Mouse (Mus musculus) forebrain, embryonic 10.5 days (tissue): ENCODE measurements at regions not wholly inside any gene's neighbourhood (a gene's known extent, or its start where the extent isn't known, plus 50 kb on each side); places are given as distances from the start of the nearest gene placed in this dataset.

Source experiments
- DNase-seq: peaks from one replicate; pipeline ENCODE4 v3.0.0-alpha.2; 2017; ENCODE audit warnings: low spot score; ENCODE audit errors: extremely low spot score
- H3K27ac ChIP-seq: fragments of 300-500 bp; sonication (generic); 2 replicates; pipeline ENCODE4 v1.5.1; 2016; ENCODE audit warnings: mild to moderate bottlenecking
- H3K27me3 ChIP-seq: fragments of 300-500 bp; sonication (generic); 2 replicates; pipeline ENCODE4 v1.6.1; 2016; ENCODE audit warnings: mild to moderate bottlenecking; ENCODE audit not compliant: poor library complexity, severe bottlenecking
- H3K36me3 ChIP-seq: fragments of 300-500 bp; sonication (generic); replicated peaks from 2 replicates; pipeline ENCODE4 v1.6.1; 2016; ENCODE audit warnings: mild to moderate bottlenecking, moderate library complexity
- H3K4me1 ChIP-seq: fragments of 300-500 bp; sonication (generic); 2 replicates; pipeline ENCODE4 v1.6.1; 2016
- H3K4me3 ChIP-seq: fragments of 300-500 bp; sonication (generic); 2 replicates; pipeline ENCODE4 v1.5.1; 2016; ENCODE audit warnings: mild to moderate bottlenecking, moderate library complexity
- H3K9me3 ChIP-seq: fragments of 300-500 bp; sonication (generic); 2 replicates; pipeline ENCODE4 v1.6.1; 2016; ENCODE audit warnings: mild to moderate bottlenecking, moderate library complexity
- WGBS: fragments of 180-500 bp; shearing (Covaris S2); methylation state at CpG from one replicate; pipeline ENCODE4 v1.1.7; 2016; 5-methylcytosine and 5-hydroxymethylcytosine counted together

DNA sequence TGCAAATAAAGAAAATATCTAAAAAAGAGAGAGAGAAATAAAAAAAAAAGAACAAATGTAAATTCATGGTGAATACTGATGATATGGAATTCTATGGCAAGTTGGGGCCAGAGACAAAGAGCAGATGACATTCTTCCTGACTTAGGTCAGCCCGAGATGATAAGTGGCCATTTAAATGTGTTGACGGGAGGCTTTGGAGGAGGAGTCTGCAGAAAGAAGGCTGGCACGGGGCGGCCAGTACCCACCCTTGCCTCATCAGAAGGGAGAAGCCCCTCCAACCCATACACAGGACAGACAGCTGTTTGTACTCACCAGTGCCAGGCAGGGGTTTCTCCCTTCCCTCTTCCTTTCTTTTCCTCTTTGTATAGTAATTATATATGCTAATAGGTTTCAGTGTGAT lies 108.0 kb upstream of the Rcn1 start:
- H3K4me3 ChIP-seq: no peak overlapping the region
- WGBS: 72% methylated on average over 4 of the region's 4 CpGs
- no peaks in the 10 kb centered on the region; the same call in 1 of the 2 replicates for H3K27me3 ChIP-seq
- no peak overlapping the region for H3K27ac ChIP-seq
- H3K36me3 ChIP-seq: no peaks in the 10 kb centered on the region
- H3K9me3 ChIP-seq: no peaks in the 10 kb centered on the region
- H3K4me1 ChIP-seq: peaks cover 6% of the 10 kb centered on the region; the same call in 1 of the 2 replicates
- DNase-seq: no peak

DNA sequence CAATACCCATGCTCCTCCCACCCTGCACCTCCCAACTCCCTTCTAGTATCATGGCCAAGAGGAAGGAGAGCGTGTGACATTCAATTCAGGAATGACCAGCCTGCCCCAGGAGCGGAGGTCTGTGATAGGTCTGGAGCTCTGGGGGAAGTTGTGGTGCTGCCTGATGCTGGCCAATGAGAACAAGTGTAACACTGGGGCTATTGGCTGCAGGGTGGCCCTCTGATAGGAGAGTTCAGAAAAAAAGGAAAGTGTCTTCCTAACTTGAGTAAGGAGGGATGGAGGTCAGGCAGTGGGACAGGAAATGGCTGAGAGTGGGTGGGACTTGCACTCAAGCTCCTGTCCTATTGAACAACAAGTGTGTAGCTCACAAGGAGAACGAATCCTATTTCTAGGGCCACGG lies 111.7 kb upstream of the Rcn1 start:
- Histone ChIP-seq H3K27ac (no peak overlapping the region), H3K9me3 (no peaks in the 10 kb centered on the region; the same call in 1 of the 2 replicates), H3K36me3 (no peaks in the 10 kb centered on the region), H3K27me3 (peaks cover 18% of the 10 kb centered on the region), H3K4me3 (no peak overlapping the region), H3K4me1 (peaks cover 10% of the 10 kb centered on the region)
- no peak for DNase-seq
- WGBS: 91% methylated on average over 4 of the region's 4 CpGs

DNA sequence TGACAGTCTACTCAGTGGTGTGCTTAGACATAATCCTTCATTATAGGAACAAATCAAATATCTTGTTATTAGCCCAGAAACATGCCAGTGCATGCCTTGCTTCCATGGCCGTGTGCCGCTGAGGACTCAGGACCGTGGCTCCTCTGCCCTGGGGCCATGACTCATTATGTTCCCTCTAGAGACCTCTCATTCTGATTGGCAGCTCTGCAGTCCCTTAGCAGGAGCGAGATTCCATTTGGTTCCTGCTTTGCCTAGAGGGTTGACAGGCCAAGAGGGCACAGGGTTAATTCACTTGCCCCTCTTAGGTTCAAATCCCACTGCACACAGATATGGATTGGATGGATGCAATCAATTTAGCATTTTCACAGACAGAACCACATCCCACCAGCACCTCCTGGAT lies 112.6 kb upstream of the Rcn1 start:
- 67% methylated on average over 4 of the region's 4 CpGs for WGBS
- no peak overlapping the region for H3K27ac ChIP-seq
- no peak overlapping the region for H3K4me3 ChIP-seq
- H3K4me1 ChIP-seq: peaks cover 19% of the 10 kb centered on the region
- no peaks in the 10 kb centered on the region for H3K36me3 ChIP-seq
- H3K9me3 ChIP-seq: no peaks in the 10 kb centered on the region; the same call in 1 of the 2 replicates
- peaks cover 18% of the 10 kb centered on the region for H3K27me3 ChIP-seq
- no peak for DNase-seq

DNA sequence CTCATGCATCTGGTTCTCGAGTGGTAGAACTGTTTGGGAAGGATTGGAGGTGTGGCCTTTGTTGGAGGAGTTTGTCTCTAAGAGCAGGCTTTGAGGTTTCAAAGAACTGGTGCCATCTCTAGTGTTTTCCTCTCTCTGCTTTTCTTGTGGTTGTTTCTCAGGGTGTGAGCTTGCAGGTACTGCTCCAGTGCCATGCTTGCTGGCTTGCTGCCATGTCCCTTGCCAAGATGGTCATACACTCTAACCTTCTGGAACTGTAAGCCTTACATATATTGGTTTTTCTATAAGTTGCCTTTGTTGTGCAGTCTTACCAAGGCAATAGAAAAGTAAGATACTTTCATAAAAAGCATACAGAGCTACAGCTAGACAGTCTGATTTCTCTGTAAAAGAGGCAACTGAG lies 115.1 kb upstream of the Rcn1 start:
- H3K36me3 ChIP-seq: no peaks in the 10 kb centered on the region
- 97% methylated on average over 1 of the region's 1 CpGs for WGBS
- H3K4me1 ChIP-seq: peaks cover 27% of the 10 kb centered on the region
- DNase-seq: no peak
- H3K27ac ChIP-seq: no peak overlapping the region
- H3K4me3 ChIP-seq: no peak overlapping the region
- H3K9me3 ChIP-seq: no peaks in the 10 kb centered on the region; the same call in 1 of the 2 replicates
- H3K27me3 ChIP-seq: peaks cover 35% of the 10 kb centered on the region

DNA sequence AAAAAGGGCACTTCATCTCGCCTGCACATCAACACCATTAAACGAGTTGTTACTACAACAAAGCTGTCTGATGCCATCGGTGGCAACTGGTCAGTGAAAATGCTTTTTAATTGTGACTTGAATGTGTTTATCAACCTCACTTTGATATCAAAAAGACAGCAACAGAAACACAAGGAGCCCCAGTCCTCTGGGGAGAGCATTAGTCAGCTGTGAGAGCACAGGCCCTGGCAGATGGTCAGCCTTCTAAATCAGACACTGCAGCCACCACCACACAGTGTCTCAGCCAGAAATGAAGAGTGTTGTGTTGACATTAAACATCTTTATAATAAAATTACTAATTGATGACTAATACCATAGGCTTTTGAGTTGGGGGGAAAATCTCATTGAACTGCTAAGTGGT lies 115.8 kb upstream of the Rcn1 start:
- 88% methylated on average over 3 of the region's 3 CpGs for WGBS
- Histone ChIP-seq H3K4me1 (peaks cover 27% of the 10 kb centered on the region), H3K27me3 (peaks cover 42% of the 10 kb centered on the region), H3K9me3 (no peaks in the 10 kb centered on the region; the same call in 1 of the 2 replicates), H3K36me3 (no peaks in the 10 kb centered on the region), H3K27ac (no peak overlapping the region), H3K4me3 (no peak overlapping the region)
- no peak for DNase-seq

DNA sequence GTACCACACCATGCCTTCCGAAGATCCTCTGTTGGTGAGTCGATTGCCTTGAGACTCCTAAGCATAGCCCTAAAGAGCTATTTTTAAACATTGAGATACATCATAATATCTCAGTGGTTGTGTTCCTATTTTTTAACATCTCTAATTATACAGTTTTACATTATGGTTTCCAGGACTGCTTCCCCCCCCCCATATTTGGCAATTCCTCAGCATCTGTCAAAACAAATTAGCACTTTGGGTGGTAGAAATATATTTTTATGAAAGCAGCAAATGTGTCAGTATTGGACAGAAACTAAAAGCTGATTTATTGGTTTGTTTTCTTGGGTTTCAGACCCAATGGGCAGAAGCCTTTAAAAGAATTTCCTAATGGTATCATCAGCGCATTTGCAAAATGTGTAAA lies 116.2 kb upstream of the Rcn1 start:
- no peak overlapping the region for H3K4me3 ChIP-seq
- no peaks in the 10 kb centered on the region for H3K36me3 ChIP-seq
- WGBS: 93% methylated on average over 3 of the region's 3 CpGs
- H3K27me3 ChIP-seq: peaks cover 46% of the 10 kb centered on the region
- H3K27ac ChIP-seq: no peak overlapping the region
- H3K9me3 ChIP-seq: no peaks in the 10 kb centered on the region; the same call in 1 of the 2 replicates
- peaks cover 27% of the 10 kb centered on the region for H3K4me1 ChIP-seq
- no peak for DNase-seq

DNA sequence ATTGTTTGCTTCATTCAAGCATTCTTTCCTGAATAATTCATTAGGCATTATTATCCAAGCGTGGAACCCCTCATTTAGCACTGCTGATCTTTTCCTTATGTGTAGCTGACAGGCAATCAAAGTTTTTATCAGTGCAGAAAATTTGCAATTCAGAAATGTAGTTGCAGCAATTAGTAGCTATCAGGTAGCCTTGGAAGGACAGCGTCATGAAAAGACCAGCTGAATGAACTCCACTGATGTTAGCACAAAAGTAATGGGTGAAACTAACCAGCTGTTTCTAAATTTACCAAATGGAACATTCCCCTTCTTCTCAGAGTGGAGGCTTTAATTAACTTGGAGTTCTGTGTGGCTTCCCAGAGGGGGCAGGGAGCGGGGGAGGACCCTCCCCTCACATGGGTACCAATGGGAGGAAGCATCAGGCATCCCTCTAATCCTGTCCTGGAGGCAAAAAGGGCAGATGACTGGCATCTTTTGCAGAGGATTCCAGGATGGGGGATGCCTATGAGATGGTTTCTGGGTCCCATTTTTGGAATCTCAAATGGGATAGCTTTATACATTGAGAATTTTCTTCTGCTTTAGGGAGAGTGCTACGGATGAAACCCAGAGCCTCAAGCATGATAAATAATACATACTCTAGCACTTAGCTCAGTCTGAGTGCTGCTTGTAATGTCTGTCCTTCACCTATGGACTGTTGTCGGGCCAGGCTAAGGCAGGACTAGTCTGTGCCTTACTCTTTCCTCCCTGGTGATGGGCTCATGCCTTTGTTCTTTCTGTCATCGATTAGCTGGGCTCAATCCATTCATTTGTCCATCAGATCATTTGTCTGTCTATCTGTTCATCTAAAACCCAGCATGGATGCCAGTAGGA lies 117.4 kb upstream of the Rcn1 start:
- H3K4me1 ChIP-seq: peaks cover 29% of the 10 kb centered on the region
- peaks cover 54% of the 10 kb centered on the region for H3K27me3 ChIP-seq
- no peak overlapping the region for H3K4me3 ChIP-seq
- no peaks in the 10 kb centered on the region; the same call in 1 of the 2 replicates for H3K9me3 ChIP-seq
- H3K27ac ChIP-seq: peak overlapping the region; percentile 22
- WGBS: 49% methylated on average over 6 of the region's 6 CpGs
- H3K36me3 ChIP-seq: no peaks in the 10 kb centered on the region
- peak; percentile 45 for DNase-seq

DNA sequence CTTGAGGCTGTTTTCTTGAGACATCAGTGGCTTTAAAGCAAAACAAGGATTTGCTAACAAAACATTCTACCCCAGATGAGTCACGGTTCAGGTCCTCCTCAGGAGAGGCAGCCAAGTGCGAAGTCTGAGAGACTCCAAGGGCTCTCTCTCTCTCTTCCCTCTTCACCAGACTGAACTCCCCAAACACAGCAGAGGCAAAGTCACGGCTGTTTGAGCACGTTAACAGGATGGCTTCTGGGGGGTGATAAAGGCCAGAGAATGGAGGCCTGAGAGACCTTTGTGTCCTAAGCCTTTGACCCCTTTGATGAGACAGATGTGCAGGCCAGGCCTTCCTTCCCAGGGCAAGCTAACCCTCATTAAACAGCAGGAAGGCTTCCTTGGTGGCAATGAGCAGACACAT lies 122.7 kb upstream of the Rcn1 start:
- DNase-seq: no peak
- H3K4me3 ChIP-seq: no peak overlapping the region
- H3K4me1 ChIP-seq: peaks cover 43% of the 10 kb centered on the region
- WGBS: 10% methylated on average over 4 of the region's 4 CpGs
- no peaks in the 10 kb centered on the region for H3K9me3 ChIP-seq
- peaks cover 78% of the 10 kb centered on the region for H3K27me3 ChIP-seq
- no peaks in the 10 kb centered on the region for H3K36me3 ChIP-seq
- H3K27ac ChIP-seq: 0 out of 2 replicates have a peak overlapping the region, but pooled peaks have one; percentile 8

DNA sequence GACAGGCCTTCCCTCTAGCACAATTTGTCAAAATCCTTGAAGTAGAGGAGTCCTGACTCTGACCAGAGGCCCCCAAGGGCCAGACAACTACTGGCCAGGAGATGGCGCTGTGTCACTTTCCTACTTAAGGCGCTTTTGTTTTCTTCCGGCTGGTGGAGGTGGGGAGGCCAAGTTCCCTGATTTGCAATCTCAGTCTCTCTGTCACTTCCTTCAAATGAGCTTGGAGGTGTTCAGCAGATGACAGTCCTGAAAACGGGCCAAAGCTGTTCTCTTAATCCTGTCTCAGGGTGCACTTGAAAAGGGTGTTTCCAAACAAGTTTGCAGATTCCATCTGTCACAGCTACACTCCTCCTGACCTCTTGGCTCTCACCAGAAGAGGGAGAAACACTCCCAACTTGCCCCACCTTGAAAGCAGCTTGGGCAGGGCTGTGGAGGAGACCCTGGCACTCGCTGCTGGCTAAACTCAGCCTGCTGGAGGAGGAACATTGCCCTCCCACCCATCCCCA lies 124.2 kb upstream of the Rcn1 start:
- 4% methylated on average over 5 of the region's 5 CpGs for WGBS
- Histone ChIP-seq H3K27ac (peak overlapping the region; percentile 45), H3K4me3 (no peak overlapping the region), H3K9me3 (no peaks in the 10 kb centered on the region), H3K4me1 (peaks cover 42% of the 10 kb centered on the region), H3K27me3 (peaks cover 70% of the 10 kb centered on the region), H3K36me3 (no peaks in the 10 kb centered on the region)
- peak; percentile 72 for DNase-seq

DNA sequence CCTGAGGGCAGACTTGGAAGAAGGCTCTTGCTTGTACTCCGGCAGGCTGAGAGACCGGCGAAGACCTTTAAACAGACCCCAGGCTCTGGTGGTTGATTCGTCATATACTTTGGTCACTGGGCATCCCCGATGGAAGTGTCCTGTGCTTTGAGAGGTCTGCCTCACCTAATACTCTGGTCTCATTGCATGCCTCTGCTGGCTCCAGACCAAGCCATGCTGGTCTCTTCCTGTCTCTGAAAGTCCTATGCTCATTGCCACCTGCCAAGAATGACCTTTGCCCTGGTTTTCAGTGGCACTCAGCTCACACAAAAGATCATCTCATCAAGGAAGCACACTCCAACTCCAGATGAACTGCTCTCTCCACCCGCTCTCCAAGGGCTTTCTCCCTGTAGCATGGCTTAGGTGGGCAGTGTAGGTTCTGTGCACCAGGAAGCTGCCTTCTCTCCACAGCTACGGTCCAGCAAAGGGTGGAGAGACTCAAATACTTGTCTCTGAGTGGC lies 126.0 kb upstream of the Rcn1 start:
- WGBS: 78% methylated on average over 7 of the region's 7 CpGs
- no peaks in the 10 kb centered on the region for H3K9me3 ChIP-seq
- peaks cover 42% of the 10 kb centered on the region for H3K4me1 ChIP-seq
- H3K27ac ChIP-seq: no peak overlapping the region
- no peak overlapping the region for H3K4me3 ChIP-seq
- no peak for DNase-seq
- no peaks in the 10 kb centered on the region for H3K36me3 ChIP-seq
- peaks cover 52% of the 10 kb centered on the region for H3K27me3 ChIP-seq

DNA sequence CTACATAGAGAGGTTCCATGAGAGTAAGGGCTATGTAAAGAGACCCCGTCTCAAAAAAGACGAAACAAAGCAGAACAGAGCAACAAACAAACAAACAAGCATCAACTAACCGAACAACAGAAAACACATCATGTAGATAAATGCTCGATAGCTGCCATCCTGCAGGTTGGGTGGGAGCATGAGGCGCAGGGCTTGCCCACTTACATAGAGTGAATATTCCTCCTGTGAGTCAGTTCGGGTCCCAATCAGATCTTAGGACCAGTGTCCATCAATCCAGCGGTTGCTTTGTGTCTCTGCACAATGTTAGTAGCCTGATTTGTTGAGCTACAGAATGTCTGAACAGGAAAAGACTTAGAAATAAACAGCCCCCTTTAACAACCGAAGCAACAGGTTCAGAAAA lies 129.4 kb upstream of the Rcn1 start:
- no peak for DNase-seq
- no peak overlapping the region for H3K4me3 ChIP-seq
- H3K27ac ChIP-seq: no peak overlapping the region
- no peaks in the 10 kb centered on the region for H3K9me3 ChIP-seq
- peaks cover 29% of the 10 kb centered on the region for H3K27me3 ChIP-seq
- WGBS: 92% methylated on average over 8 of the region's 8 CpGs
- H3K4me1 ChIP-seq: peaks cover 26% of the 10 kb centered on the region
- H3K36me3 ChIP-seq: no peaks in the 10 kb centered on the region

DNA sequence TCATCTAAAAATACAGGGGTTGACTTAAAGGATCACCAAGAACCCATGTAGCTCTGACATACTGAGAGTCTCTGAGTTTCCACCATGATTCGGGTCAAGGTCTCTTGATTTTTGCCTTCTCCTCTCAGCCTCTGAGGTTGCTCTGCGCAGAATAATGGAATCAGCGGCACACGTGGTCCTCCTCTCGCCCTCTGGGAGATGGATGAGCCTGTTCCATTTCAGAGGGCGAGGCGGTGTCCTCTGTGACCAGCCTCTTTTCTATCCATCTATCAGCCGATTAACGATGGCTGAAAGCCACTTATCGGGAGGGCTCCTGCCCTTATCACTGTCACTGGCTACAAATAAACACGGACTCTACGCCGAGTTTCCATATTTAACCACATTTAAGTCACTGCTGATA lies 124.6 kb upstream of the Pax6 start:
- no peak for DNase-seq

DNA sequence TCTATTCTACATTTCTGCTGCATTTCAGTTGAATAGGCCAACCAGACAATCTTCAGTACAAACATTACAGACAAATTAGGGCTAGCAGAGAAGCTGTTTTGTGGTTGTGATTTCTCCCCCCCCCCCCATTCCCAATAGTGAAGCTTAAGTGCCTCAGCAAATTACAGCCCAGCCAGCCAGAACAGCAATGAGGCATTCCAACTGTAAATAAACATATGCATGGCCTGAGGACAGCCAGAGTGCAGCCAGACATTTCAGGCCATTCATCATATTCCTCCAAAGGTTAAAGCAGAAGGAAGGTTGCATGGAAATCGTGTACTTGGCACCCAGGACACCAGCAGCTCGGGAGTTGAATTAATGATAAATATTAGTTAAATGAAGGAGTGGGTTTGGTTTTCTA lies 116.6 kb upstream of the Pax6 start:
- no peak overlapping the region for H3K4me3 ChIP-seq
- no peaks in the 10 kb centered on the region for H3K9me3 ChIP-seq
- no peaks in the 10 kb centered on the region for H3K36me3 ChIP-seq
- no peaks in the 10 kb centered on the region for H3K27me3 ChIP-seq
- H3K27ac ChIP-seq: no peak overlapping the region
- WGBS: 82% methylated on average over 2 of the region's 2 CpGs
- DNase-seq: no peak
- H3K4me1 ChIP-seq: no peaks in the 10 kb centered on the region

More for the DNA sequence above, 124.6 kb upstream of the Pax6 start:
- Histone ChIP-seq H3K9me3 (no peaks in the 10 kb centered on the region), H3K27me3 (no peaks in the 10 kb centered on the region), H3K36me3 (no peaks in the 10 kb centered on the region), H3K4me3 (no peak overlapping the region), H3K4me1 (no peaks in the 10 kb centered on the region), H3K27ac (no peak overlapping the region)
- WGBS: 93% methylated on average over 13 of the region's 13 CpGs
